9 mouse cellular contexts compared by ENCODE assay signal in the genomic region with DNA sequence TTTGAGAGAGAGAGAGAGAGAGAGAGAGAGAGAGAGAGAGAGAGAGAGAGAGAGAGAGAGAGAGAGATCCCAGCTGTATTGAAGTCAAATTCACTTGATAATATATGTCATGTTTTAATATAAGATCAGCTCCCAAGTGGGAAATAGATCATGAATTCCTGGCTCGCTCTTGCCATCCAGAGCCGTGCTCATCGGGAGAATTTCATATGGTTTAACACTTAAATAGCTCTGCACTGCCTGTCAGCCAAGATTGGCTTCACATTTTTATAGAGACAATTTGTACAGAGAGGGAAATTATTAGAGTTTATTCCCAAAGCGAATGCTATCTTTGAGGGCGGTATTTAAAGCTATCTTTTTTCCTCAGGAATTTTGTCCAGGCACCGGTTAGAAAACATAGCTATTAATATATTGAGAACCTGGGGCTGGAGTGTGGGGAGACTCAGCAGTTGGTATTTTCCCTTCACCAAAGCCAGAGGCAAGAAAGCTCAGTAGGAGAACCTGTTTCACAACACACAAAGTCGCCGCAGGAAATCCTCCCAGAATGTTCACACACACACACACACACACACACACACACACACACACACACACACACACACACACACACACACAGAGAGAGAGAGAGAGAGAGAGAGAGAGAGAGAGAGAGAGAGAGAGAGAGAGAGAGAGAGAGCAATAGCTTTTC. TPM values are rescaled to one million over a fixed set of nuclear protein-coding genes. Genes with fewer than 3 reads are reported as not detected.
DNase-seq lines count a peak whose midpoint lies in the region; ATAC-seq lines count a peak whose summit lies in the region.
"Had no signal": no experiment of that assay in that cellular context is flagged by ENCODE, and none has a peak within 500 bp of the region (broad histone marks: within the 10 kb centered on the region; RNA-seq: fewer than 3 reads in every experiment).

No protein-coding gene starts in this region.

- no peak for ATAC-seq in heart, embryonic 15.5 days (replicated peaks; ENCODE audit: insufficient number of reproducible peaks, insufficient read depth, low FRiP score, low read depth)
- no peak for ATAC-seq in forebrain, embryonic 15.5 days (replicated peaks)
- ATAC-seq in midbrain, embryonic 13.5 days = no peak

- no peaks in the 10 kb centered on the region for H3K27me3 ChIP-seq in heart, embryonic 15.5 days
- no peaks in the 10 kb centered on the region for H3K27me3 ChIP-seq in forebrain, embryonic 15.5 days
- no peaks in the 10 kb centered on the region for H3K27me3 ChIP-seq in midbrain, embryonic 13.5 days

- no peak overlapping the region for H3K9ac ChIP-seq in heart, embryonic 15.5 days
- H3K9ac ChIP-seq in forebrain, embryonic 15.5 days (replicated peaks) = no peak overlapping the region
- no peak overlapping the region for H3K9ac ChIP-seq in midbrain, embryonic 13.5 days (replicated peaks)

- H3K36me3 ChIP-seq in heart, embryonic 15.5 days = no peaks in the 10 kb centered on the region
- H3K36me3 ChIP-seq in forebrain, embryonic 15.5 days = no peaks in the 10 kb centered on the region
- H3K36me3 ChIP-seq in midbrain, embryonic 13.5 days = no peaks in the 10 kb centered on the region

- DNase-seq in heart, postnatal 14 days = no peak
- peak; percentile 27 for DNase-seq in CD4-positive helper T cell, adult 2 months (ENCODE audit: low read depth, low spot score)
- DNase-seq in left cerebral cortex, adult 9 months (ENCODE audit: low spot score in 2 of 2) = no peak
- DNase-seq in frontal cortex, postnatal 36 days (ENCODE audit: low spot score in 2 of 2) = no peak
- no peak for DNase-seq in layer of hippocampus, postnatal 14 days (ENCODE audit: low spot score in 2 of 2)
- DNase-seq: adrenal gland, postnatal 10 days had no signal

- intact Hi-C loops in heart, postnatal 14 days (cut with DNase I) = no loop called here

- H3K4me3 ChIP-seq in heart, embryonic 15.5 days = peak overlapping the region; percentile 31
- no peak overlapping the region for H3K4me3 ChIP-seq in forebrain, embryonic 15.5 days
- H3K4me3 ChIP-seq in midbrain, embryonic 13.5 days (replicated peaks) = no peak overlapping the region

- whole genome bisulfite sequencing in heart, embryonic 15.5 days = 30% methylated on average over 8 of the region's 8 CpGs
- WGBS in forebrain, embryonic 15.5 days = 40% methylated on average over 8 of the region's 8 CpGs
- 50% methylated on average over 8 of the region's 8 CpGs for WGBS in midbrain, embryonic 13.5 days

- H3K4me1 ChIP-seq in heart, embryonic 15.5 days (replicated peaks) = peaks cover 8% of the 10 kb centered on the region; the same call in 1 of the 2 replicates
- H3K4me1 ChIP-seq in forebrain, embryonic 15.5 days = peaks cover 9% of the 10 kb centered on the region; the same call in 1 of the 2 replicates
- peaks cover 10% of the 10 kb centered on the region; the same call in 1 of the 2 replicates for H3K4me1 ChIP-seq in midbrain, embryonic 13.5 days (replicated peaks)

- H3K4me2 ChIP-seq in heart, embryonic 15.5 days = peak overlapping the region; percentile 60
- H3K4me2 ChIP-seq in forebrain, embryonic 15.5 days (replicated peaks) = no peak overlapping the region
- peak overlapping the region; percentile 38 for H3K4me2 ChIP-seq in midbrain, embryonic 13.5 days (replicated peaks)

- no peaks in the 10 kb centered on the region for H3K9me3 ChIP-seq in heart, embryonic 15.5 days (replicated peaks)
- no peaks in the 10 kb centered on the region for H3K9me3 ChIP-seq in forebrain, embryonic 15.5 days
- no peaks in the 10 kb centered on the region for H3K9me3 ChIP-seq in midbrain, embryonic 13.5 days

- no peak overlapping the region for H3K27ac ChIP-seq in heart, embryonic 15.5 days
- peak overlapping the region; percentile 22 for H3K27ac ChIP-seq in forebrain, embryonic 15.5 days (replicated peaks)
- no peak overlapping the region for H3K27ac ChIP-seq in midbrain, embryonic 13.5 days

RNA-seq across cellular contexts. Expression of a gene that starts 17.9 kb away (rescaled TPM):
- 16.7 and 17.3 TPM in 2 replicates for polyA plus RNA-seq in heart, embryonic 15.5 days (2015; fragmentation: Nextera tagmentation; extraction: Ambion mirVana)
- total RNA-seq in heart, postnatal 14 days (2021) = 10 to 100 TPM; 28.0 to 28.3 TPM
- polyA plus RNA-seq in forebrain, embryonic 15.5 days (2015; fragmentation: Nextera tagmentation; extraction: Ambion mirVana) = 50.2 and 57.3 TPM in 2 replicates
- 40.7 and 46.3 TPM in 2 replicates for polyA plus RNA-seq in midbrain, embryonic 13.5 days (2015; fragmentation: Nextera tagmentation; extraction: Ambion mirVana)
- 100 to 1,000 TPM; 138 to 142 TPM for total RNA-seq in layer of hippocampus, postnatal 14 days (2021)
